Mouse (Mus musculus): Measurements from ENCODE around the gene Zfp27. TPM values are rescaled to one million over a fixed set of nuclear protein-coding genes. Genes with fewer than 3 reads are reported as not detected.

Gene Zfp27
- polyA plus RNA-seq, 1 experiment = 0.40 TPM

DNA sequence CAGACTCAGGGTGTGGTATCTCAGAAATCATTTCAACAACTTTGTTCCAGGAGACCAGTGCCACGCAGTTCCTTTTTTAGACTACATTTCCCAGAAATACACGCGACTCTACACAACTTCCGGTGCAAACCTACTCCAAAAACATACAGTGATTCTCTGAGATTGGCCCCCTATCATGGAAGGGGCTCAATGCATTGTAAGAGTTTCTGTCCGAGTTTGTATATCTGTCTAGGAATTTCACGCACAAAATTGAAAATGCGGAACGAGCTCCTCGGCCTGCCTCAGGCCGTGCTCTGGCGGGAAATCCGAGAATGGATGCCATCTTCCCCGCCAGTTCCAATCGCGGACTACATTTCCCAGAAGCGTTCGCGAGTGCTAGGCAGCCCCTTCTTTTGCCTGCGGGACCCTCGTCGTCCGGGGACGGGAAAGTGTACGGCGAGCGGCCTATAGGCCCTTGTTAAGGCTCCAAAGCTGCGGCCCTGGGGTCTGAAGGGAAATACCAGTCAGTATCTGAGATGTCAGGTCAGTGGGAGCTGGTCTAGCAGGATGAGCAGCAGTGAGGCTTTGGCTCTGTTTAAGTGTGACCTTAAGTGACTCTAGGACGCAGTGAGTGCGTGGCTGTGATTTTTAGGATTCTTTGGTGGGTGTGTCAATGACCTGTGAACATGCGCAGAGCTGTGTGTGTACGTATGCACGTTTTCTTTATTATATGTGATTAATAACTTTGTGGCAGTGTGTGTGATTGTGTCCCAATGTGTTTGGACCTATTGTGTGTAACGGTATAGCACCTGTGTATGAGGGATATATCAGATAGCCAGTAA lies 2.0 kb upstream of the Zfp27 start, which contains the start of gene Zfp383:
TSS of gene Zfp383 (plus strand) at position 94 of the 821 bp plus-strand sequence.
- no peak for TF ChIP-seq GATA1 (IDR thresholded peaks at IDR 0.05; ENCODE audit: low read length)

DNA sequence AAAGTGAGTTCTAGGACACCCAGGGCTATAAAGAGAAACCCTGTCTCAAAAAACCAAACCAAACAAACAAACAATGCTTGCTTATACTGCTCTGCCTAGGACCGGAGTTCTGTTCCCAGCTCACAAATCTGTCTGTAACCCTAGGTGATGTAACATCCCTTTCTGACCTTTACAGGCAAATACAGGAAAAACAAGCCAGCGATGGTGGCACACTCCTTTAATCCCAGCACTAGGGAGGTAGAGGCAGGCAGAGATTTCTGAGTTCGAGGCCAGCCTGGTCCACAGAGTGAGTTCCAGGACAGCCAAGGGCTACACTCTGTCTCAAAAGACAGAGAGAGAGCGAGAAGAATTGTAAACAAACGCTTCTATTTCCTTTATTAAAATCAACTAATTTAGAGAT lies 834 bp upstream of the Zfp27 start:
- no peak for TF ChIP-seq GATA1 (IDR thresholded peaks at IDR 0.05; ENCODE audit: low read length)

DNA sequence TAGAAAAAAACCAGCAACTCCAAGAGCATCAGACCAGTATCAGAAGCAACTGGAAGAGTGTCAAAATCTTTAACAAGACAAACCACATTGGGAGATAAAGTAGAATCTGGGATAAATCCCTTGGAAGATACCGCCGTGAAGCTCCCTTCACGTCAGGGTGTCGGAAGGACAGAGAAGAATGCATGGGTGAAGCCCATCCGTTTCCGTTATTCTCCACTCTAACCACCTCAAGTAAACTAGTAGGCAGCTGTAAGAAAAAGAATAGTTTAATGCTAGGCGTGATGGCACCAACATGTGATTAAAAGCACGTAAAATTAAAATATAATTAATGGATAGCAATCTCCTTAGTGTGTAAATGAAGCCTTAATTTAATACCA lies 298 bp upstream of the Zfp27 start:
- TF ChIP-seq GATA1 (IDR thresholded peaks at IDR 0.05; ENCODE audit: low read length) = no peak

DNA sequence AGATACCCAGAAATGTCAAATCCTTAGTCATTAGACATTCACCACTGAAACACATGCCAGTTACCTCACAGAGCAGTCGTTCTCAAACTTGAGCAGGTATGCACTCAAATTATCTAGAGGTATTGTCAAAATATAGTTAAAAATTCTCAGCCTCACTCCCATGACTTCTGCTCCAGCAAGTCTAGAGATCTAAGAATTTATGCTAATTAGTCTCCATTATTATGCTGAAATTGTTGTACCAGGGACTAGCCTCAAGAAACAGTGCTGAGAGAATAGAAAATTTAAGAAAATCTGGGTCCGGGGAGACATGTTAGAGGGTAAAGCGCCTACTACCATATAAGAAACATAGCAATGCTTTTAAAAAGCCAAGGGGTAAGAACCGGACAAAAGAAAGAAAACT lies 2.3 kb downstream of the Zfp27 start:
- no peak for TF ChIP-seq GATA1 (IDR thresholded peaks at IDR 0.05; ENCODE audit: low read length)

DNA sequence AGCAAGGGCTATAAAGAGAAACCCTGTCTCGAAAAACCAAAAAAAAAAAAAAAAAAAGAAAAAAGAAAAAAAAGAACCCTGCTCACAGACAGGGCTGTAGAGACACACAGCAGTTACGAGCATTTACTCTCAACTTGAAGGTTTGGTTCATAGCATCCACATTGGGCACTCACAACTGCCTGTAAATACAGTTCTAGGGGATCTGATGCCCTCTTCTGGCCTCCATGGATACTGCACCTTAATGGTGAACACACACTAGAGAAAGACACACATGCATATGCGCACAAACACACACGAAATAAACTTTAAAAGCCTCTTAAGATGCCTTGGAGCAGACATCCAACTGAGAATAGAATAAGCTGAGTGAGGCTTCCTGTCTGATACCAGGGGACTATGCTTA lies 8.0 kb downstream of the Zfp27 start:
- no peak for TF ChIP-seq GATA1 (IDR thresholded peaks at IDR 0.05; ENCODE audit: low read length)

DNA sequence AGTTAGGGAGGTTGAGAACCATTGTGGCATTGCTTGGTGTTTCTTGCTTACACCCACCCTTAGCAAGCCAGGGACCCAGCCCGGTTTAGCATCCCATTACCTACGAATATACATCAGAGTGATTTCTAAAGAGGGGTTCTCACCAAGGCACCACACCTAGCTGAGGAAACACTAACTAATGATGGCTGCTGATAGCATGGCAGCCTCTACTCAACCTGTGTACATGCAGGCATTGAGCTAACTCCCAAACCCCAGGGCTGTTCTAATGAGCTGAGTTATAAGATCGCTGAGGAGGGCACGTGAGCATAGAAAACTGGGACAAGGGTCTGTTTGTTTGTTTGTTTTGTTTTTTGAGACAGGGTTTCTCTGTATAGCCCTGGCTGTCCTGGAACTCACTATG lies 13.6 kb downstream of the Zfp27 start:
- no peak for TF ChIP-seq GATA1 (IDR thresholded peaks at IDR 0.05; ENCODE audit: low read length)

DNA sequence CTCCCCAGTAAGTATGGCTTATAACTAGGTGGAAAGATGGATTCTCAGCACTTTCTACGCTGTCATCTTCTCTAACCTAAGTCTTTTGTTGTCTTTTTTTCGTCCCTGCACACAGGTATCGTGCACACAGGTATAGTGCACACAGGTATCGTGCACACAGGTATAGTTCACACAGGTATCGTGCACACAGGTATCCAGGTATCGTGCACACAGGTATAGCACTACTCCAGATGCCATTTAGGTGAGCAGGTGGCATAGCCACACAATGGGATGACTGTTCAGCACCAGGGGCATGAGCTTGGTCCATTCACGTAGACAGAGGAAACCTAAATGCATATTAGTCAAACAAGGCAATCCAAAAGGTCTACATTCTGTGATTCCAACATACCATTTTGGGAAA lies 15.9 kb downstream of the Zfp27 start:
- no peak for TF ChIP-seq GATA1 (IDR thresholded peaks at IDR 0.05; ENCODE audit: low read length)

DNA sequence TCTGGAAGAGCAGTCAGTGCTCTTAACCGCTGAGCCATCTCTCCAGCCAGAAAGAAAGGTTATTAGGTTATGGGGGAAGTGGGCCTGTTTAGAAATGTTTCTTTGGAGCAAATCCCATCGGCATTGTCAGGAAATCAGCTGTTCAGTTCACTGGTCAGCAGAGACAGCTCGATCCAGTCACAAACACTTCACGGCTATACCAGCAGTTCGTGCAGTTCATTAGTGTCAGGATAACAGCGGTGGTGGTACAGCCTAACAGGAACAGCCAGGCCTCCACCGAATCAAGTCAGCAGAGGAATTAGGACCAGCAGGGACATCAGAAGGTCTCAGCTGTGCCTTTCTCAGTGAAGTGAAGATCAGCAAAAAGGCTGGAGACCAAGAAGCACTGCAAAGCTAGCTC lies 25.5 kb downstream of the Zfp27 start:
- no peak for TF ChIP-seq GATA1 (IDR thresholded peaks at IDR 0.05; ENCODE audit: low read length)

DNA sequence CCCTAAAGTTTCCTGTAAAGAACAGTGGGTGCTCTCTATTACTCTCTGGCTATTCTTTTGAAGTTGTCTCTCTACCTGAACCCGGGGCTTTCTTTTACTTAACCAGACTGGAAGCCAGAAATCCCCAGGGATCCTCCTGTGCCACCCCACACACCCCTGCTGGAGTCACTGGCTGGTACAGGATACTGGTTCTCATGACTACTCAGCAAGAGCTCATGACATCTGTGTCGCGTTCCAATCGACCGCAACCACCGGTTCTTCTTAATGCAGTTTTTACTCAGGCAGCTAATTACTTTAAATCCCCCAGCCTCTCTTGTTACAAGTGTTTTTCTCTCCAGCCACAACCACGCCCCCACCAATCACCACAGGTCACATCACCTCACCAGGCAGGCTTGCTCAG lies 26.3 kb downstream of the Zfp27 start:
- TF ChIP-seq GATA1 (IDR thresholded peaks at IDR 0.05; ENCODE audit: low read length) = no peak

DNA sequence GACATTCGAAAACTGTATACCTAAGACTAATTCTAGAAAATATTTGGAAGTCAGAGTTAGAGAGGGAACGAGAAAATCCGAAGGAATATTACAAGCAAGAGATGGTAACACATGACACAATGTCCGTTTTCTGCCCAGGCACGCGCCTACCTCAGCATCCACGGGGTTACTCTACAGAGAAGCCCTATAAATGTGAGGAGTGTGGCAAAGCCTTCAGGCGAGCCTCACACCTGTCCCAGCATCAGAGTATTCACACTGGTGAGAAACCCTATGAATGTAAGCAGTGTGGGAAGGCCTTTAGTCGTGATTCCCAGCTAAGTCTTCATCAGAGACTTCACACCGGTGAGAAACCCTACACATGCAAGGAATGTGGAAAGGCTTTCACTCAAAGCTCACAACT lies 32.1 kb downstream of the Zfp27 start:
- TF ChIP-seq GATA1 (IDR thresholded peaks at IDR 0.05; ENCODE audit: low read length) = no peak

DNA sequence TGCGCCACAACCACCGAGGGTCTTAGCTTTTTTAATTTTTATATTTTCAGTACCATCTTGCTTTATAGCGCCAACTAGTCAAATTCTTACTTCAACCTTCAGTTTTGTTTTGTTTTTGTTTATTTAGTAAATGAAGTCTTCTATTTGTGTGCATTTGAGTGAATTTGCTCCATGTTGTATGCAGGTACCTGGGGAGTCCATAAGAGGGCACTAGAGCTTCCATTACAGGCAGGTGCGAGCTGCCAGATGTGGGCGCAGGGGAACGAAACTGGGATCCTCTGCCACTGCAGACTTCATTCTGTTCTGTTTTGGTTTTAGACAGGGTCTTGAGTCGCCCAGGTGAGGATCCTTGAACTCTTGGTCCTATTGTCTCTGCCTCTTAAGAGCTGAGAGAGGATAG lies 44.7 kb downstream of the Zfp27 start:
- no peak for TF ChIP-seq GATA1 (IDR thresholded peaks at IDR 0.05; ENCODE audit: low read length)

DNA sequence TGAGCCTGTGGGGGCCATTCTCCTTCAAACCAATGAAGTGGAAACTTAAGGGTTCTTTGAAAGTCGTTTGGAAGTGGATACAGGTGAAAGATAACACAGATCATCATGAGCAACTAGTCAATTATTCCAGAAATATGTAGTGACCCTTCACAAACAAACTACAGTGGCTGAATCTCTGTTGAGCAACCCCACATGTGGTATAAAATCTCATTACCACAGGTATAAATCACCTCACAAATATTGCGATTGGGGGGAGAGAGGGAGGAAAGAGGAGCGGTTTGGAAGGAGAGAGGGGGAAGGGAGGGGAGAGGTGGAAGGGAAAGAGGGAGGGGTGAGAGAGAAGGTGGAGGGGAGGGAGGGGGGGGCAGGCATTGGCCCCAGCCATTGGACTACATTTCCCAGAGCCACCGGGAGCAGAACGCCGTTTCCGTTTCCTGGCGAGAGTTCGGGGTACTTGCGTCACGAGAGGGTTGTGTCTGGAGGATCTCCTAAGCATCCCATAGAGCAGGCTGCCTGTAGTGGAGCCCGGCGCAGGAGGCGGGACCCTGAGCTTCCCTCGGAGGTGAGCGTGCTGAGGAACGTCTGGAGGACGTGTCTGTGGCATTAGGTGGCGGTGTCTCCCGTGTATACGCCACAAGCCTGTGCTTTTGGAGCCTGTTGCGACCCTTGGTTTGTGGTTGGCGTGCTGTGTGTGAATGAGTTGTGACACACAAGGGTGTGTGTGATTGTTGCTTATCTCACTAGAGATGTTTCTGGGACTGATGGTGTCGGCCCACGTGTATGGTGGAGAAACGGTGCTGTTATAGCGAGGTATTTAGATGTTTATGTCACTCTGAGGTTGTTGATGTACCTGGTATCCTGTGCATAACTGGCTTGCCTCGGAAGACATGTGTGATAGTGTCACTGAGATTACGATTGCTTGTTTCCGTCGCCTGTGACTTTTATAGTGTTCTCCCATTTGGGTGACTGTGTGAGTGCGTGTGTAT lies 46.5 kb downstream of the Zfp27 start, which contains the start of gene Zfp420:
TSS of gene Zfp420 (plus strand) at position 448 of the 986 bp plus-strand sequence.
- no peak for TF ChIP-seq GATA1 (IDR thresholded peaks at IDR 0.05; ENCODE audit: low read length)

DNA sequence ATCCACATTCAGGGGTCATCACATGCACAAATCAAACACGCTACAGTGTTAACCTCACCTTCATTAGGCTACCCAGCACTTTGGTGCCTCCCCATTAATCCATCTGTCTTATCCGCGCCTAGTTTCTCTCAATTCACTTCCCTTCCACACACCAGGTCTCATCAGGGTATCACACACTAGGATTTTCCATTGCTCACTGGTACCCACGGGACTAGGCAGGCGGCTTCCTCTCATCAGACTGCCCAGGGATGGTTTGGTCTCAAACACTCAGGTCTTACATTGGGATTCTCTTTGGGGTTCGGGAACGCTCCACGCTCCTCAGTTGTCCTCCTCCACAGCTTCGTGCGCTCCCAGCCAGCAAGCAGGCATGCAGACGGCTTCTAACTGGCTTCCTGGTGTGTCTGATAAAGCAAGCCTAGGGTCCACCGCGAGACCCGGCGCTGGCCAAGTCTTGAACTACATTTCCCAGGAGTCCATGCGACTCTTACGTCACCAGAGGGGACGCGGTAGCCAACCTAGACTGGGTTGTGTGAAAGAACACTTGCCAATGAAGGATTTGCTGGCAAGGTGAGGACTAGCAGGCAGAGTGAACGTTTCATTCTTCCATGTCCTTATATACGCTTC lies 53.0 kb downstream of the Zfp27 start, which contains the start of gene Zfp940:
TSS of gene Zfp940 (minus strand) at position 451 of the 624 bp plus-strand sequence.
- no peak for TF ChIP-seq GATA1 (IDR thresholded peaks at IDR 0.05; ENCODE audit: low read length)

DNA sequence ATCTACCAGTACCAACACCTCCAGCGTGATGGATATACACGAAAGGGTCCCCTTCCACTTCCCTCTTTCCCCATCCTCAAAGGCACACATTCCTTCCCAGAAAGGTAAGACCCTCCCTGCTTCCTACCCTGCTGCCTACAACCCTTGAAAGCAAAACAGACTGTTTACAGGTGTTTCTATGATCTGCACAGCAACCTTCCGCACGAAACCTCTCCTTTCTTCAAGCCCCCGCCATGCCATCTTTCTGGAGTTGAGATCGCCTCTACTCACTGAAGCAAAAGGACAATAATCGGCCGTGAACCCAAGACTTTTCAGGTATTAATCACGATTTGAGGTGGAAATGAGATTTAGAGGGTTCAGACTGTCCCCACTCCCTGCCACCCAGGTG lies 53.5 kb downstream of the Zfp27 start:
- no peak for TF ChIP-seq GATA1 (IDR thresholded peaks at IDR 0.05; ENCODE audit: low read length)

DNA sequence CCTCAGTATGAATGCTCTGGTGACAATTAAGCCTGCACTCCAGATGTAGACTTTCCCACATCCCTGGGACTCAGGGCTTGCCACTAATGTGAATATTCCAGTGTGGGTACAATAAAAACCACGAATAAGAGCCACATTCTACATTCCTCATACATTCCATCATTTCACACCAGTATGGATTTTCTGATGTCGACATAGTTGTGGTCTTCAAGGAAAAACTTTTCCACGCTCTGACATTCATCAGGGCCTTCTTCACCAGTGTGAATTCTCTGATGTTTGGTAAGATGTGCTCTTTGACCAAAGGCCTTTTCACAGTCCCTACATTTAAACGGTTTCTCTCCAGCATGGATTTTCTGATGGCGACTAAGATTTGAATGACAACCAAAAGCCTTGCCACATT lies 61.8 kb downstream of the Zfp27 start:
- TF ChIP-seq GATA1 (IDR thresholded peaks at IDR 0.05; ENCODE audit: low read length) = no peak

Other genes with a start within 250 kb of the Zfp27 start
- not detected in 2 replicates for gene Catsperg2, start 179.5 kb downstream of the Zfp27 start, polyA plus RNA-seq (2012)
- gene Zfp84, start 138.0 kb downstream of the Zfp27 start, polyA plus RNA-seq (2012) = 0.66 and 3.1 TPM in 2 replicates
- 2.4 and 2.8 TPM in 2 replicates for gene Zfp30, start 122.6 kb downstream of the Zfp27 start, polyA plus RNA-seq (2012)
- 0.81 and 0.90 TPM in 2 replicates for gene Zfp790, start 90.5 kb downstream of the Zfp27 start, polyA plus RNA-seq (2012)
- gene Zfp940, start 52.9 kb downstream of the Zfp27 start, polyA plus RNA-seq (2012) = 0.26 and 0.75 TPM in 2 replicates
- gene Zfp420, start 46.6 kb downstream of the Zfp27 start, polyA plus RNA-seq (2012) = 0.29 and 0.35 TPM in 2 replicates
- gene Zfp383, start 1.7 kb upstream of the Zfp27 start, polyA plus RNA-seq (2012) = 0.03 TPM in 1 of 2 replicates, not detected in the other
- 17.1 and 22.9 TPM in 2 replicates for gene Zfp74, start 47.5 kb upstream of the Zfp27 start, polyA plus RNA-seq (2012)
- gene Zfp568, start 77.4 kb upstream of the Zfp27 start, polyA plus RNA-seq (2012) = 4.0 and 5.6 TPM in 2 replicates
- gene Zfp14, start 144.8 kb upstream of the Zfp27 start, polyA plus RNA-seq (2012) = not detected in 2 replicates
- 0.17 and 0.26 TPM in 2 replicates for gene Zfp82, start 166.3 kb upstream of the Zfp27 start, polyA plus RNA-seq (2012)
- not detected in 2 replicates for gene Gm26920, start 183.8 kb upstream of the Zfp27 start, polyA plus RNA-seq (2012)
- 2.5 and 3.4 TPM in 2 replicates for gene Zfp566, start 184.0 kb upstream of the Zfp27 start, polyA plus RNA-seq (2012)
- 0.19 and 0.64 TPM in 2 replicates for gene Zfp260, start 188.2 kb upstream of the Zfp27 start, polyA plus RNA-seq (2012)
- gene Zfp382, start 215.4 kb upstream of the Zfp27 start, polyA plus RNA-seq (2012) = 4.1 and 5.5 TPM in 2 replicates

Data from G1E-ER4 (cell line).